Mouse (Mus musculus) thymus, postnatal 36 days (tissue): ENCODE data around the gene Adamts10.

Source experiments
- DNase-seq, 2 experiments: peaks; one replicate each; pipeline ENCODE4 v3.0.0; 2022; ENCODE audit warnings: mixed read lengths in 2 of 2

Gene Adamts10

GRCm38 (mm10) chr17:33554536-33554935 lies 30.5 kb downstream of the Adamts10 start:
- DNase-seq: no peak

- DNase-seq: peak; percentile 66 to 68
Observed at GRCm38 (mm10) chr17:33555223-33555855, 31.3 kb downstream of the Adamts10 start, which contains the start of gene Myo1f. TSS of gene Myo1f (plus strand) at chr17:33555707.

GRCm38 (mm10) chr17:33557922-33558321 lies 33.9 kb downstream of the Adamts10 start:
- DNase-seq: no peak

DNA sequence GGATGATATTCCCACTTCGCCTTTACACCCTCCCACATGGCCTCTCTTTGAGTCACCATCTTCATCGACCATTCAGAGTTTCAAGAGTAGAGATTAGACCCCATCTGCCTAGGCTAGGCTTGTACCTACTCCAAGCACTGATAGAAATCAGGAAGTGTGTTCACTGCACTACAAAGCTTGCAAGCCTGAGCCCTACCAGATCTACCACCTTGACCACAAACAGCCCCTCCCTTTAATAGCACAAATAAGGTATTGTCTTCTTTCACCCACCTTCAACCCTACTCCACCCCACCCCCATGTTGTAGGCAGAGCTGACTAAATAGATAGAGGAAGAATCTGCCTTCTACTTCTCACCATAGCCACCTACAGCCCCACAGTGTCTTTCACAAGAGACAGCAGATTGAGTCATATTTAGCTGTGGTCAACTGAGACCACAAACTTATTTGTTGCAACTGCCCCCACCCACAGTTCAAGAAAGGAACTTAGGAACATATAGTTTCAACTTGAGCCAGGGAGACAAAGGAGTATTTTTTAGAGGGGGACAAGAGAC lies 39.6 kb downstream of the Adamts10 start:
- DNase-seq: no peak

- DNase-seq: no peak
Observed at GRCm38 (mm10) chr17:33564599-33564998, 40.6 kb downstream of the Adamts10 start.

GRCm38 (mm10) chr17:33566182-33566581 lies 42.2 kb downstream of the Adamts10 start:
- DNase-seq: no peak

- DNase-seq: no peak
Observed at GRCm38 (mm10) chr17:33584061-33584460, 60.1 kb downstream of the Adamts10 start.

- DNase-seq: no peak
Observed at GRCm38 (mm10) chr17:33586011-33586410, 62.0 kb downstream of the Adamts10 start.

DNA sequence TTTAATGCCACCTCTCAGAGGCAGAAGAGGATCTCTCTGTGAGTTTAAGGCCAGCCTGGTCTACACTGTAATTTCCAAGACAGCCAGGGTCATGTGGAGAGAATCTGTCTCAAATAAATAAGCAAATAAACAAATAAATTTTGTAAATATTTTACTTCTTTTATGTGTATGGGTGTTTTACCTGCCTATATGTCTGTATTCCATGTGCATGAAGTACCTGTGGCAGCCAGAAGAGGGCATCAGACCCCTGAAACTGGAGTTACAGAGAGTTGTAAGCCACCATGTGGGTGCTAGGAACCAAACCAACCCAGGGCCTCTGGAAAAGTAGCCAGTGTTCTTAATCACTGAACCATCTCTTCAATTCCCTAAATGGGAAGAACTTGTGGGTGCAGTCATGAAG lies 73.3 kb downstream of the Adamts10 start:
- DNase-seq: no peak

- no peak for DNase-seq
Observed at GRCm38 (mm10) chr17:33598506-33598905, 74.5 kb downstream of the Adamts10 start.

GRCm38 (mm10) chr17:33599836-33600475 lies 76.0 kb downstream of the Adamts10 start:
- no peak for DNase-seq

- DNase-seq: no peak
Observed at GRCm38 (mm10) chr17:33600831-33601230, 76.8 kb downstream of the Adamts10 start.

DNA sequence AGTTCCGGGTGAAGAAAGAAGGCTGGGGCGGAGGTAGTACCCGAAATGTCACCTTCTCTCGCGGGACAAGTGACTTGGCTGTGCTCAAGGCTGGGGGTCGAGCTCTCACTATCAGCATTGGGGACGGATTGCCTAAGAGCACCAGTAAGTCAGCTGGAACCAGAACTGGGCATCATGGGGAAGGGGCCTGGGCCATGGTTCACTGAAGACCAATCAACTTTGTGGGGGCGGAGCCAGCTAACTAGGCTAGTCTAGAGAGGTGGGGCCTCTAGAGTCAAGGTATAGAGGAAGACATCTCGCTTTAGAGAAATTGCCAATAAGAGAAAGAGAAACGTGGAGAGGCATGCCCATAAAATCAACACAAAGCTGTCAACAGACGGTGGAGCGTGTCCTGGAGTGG lies 77.9 kb downstream of the Adamts10 start:
- no peak for DNase-seq
